In the genomic region with DNA sequence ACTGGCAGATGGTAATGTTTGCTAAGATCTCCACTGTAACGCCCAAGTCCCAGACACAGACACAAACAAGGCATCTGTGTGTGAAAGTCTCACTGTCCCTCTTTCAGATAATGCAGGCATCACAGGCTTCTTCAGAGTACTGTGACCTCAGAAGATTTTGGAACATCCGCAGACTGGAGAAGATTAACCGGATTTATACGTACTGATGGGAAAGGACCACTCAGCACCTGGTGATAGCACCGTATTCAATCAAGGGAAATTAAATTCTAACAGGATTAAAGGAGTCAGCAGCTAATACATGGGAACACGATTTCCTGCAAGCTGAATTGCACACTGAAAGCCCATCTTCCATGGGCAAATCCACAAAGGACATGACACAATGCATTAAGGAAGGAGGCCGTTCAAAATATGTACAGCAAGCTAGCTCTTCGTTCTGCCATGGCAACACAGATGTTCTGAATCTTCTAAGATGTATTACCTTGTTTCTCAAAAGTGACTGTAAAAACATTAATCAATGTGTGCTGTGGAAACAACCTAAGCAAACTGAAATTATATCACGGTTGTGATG, we compare ENCODE assay signal across 21 mouse cellular contexts.
DNase-seq lines count a peak whose midpoint lies in the region; ATAC-seq lines count a peak whose summit lies in the region.
"Had no signal": no experiment of that assay in that cellular context is flagged by ENCODE, and none has a peak within 500 bp of the region (broad histone marks: within the 10 kb centered on the region; RNA-seq: fewer than 3 reads in every experiment).

No protein-coding gene starts in this region.

- H3K4me3 ChIP-seq in embryonic facial prominence, embryonic 11.5 days (ENCODE audit: low read depth, low read length), result no peak overlapping the region
- H3K4me3 ChIP-seq in embryonic facial prominence, embryonic 10.5 days, result no peak overlapping the region
- no peak overlapping the region for H3K4me3 ChIP-seq in midbrain, embryonic 11.5 days (ENCODE audit: low read depth, low read length)
- H3K4me3 ChIP-seq in midbrain, embryonic 10.5 days, result no peak overlapping the region
- H3K4me3 ChIP-seq in midbrain, embryonic 15.5 days, result no peak overlapping the region
- H3K4me3 ChIP-seq in kidney, embryonic 16.5 days (ENCODE audit: low read length), result no peak overlapping the region
- H3K4me3 ChIP-seq: embryonic facial prominence, embryonic 13.5 days; gastrocnemius, adult 2 months; neural tube, embryonic 12.5 days had no signal

- DNase-seq in embryonic facial prominence, embryonic 11.5 days (ENCODE audit: low spot score), result no peak
- DNase-seq in embryonic facial prominence, embryonic 10.5 days (ENCODE audit: low spot score), result no peak
- DNase-seq in midbrain, embryonic 11.5 days (ENCODE audit: low spot score, missing footprints), result no peak
- DNase-seq in midbrain, embryonic 10.5 days (ENCODE audit: low spot score), result no peak
- DNase-seq: adrenal gland, postnatal 10 days; cerebellum, adult 11 months; cerebellum, postnatal 25 days; gastrocnemius, adult 2 months; heart, postnatal 36 days; kidney, postnatal 10 days; thymus, postnatal 14 days had no signal

- H3K27ac ChIP-seq in embryonic facial prominence, embryonic 11.5 days (replicated peaks; ENCODE audit: low read depth, low read length), result no peak overlapping the region
- no peak overlapping the region for H3K27ac ChIP-seq in embryonic facial prominence, embryonic 10.5 days (replicated peaks)
- H3K27ac ChIP-seq in midbrain, embryonic 11.5 days (ENCODE audit: low read depth, low read length), result no peak overlapping the region
- H3K27ac ChIP-seq in midbrain, embryonic 10.5 days (replicated peaks), result no peak overlapping the region
- H3K27ac ChIP-seq in midbrain, embryonic 15.5 days, result no peak overlapping the region
- no peak overlapping the region for H3K27ac ChIP-seq in kidney, embryonic 16.5 days (ENCODE audit: low read length)
- H3K27ac ChIP-seq: embryonic facial prominence, embryonic 13.5 days; gastrocnemius, adult 2 months; liver, embryonic 14.5 days; macrophage; neural tube, embryonic 12.5 days had no signal

- no peak overlapping the region for H3K4me2 ChIP-seq in embryonic facial prominence, embryonic 11.5 days (ENCODE audit: low read depth, low read length)
- H3K4me2 ChIP-seq in midbrain, embryonic 11.5 days, result no peak overlapping the region
- no peak overlapping the region for H3K4me2 ChIP-seq in midbrain, embryonic 15.5 days
- H3K4me2 ChIP-seq in kidney, embryonic 16.5 days (replicated peaks; ENCODE audit: low read depth, low read length), result no peak overlapping the region
- H3K4me2 ChIP-seq: embryonic facial prominence, embryonic 13.5 days; neural tube, embryonic 12.5 days had no signal

- H3K4me1 ChIP-seq in embryonic facial prominence, embryonic 11.5 days (ENCODE audit: control insufficient read depth, insufficient read depth, low read length), result no peaks in the 10 kb centered on the region
- peaks cover 12% of the 10 kb centered on the region for H3K4me1 ChIP-seq in embryonic facial prominence, embryonic 10.5 days
- no peaks in the 10 kb centered on the region for H3K4me1 ChIP-seq in midbrain, embryonic 11.5 days (ENCODE audit: control insufficient read depth, insufficient read depth, low read length)
- H3K4me1 ChIP-seq in midbrain, embryonic 10.5 days, result peaks cover 11% of the 10 kb centered on the region
- peaks cover 3% of the 10 kb centered on the region for H3K4me1 ChIP-seq in midbrain, embryonic 15.5 days
- no peaks in the 10 kb centered on the region for H3K4me1 ChIP-seq in kidney, embryonic 16.5 days (ENCODE audit: insufficient read depth, low read length)
- H3K4me1 ChIP-seq: embryonic facial prominence, embryonic 13.5 days; neural tube, embryonic 12.5 days had no signal

- 0 out of 2 replicates have a peak, but pooled peaks have one; percentile 14 for ATAC-seq in embryonic facial prominence, embryonic 11.5 days (replicated peaks; ENCODE audit: insufficient number of reproducible peaks, low FRiP score, low TSS enrichment, low read depth)
- peak; percentile 73 for ATAC-seq in midbrain, embryonic 11.5 days (ENCODE audit: low FRiP score)
- ATAC-seq in midbrain, embryonic 15.5 days (replicated peaks), result peak; percentile 73
- no peak for ATAC-seq in cerebellum, adult (ENCODE audit: insufficient number of reproducible peaks, low FRiP score, low TSS enrichment)
- ATAC-seq in kidney, embryonic 16.5 days (ENCODE audit: low FRiP score, low TSS enrichment), result no peak
- ATAC-seq: CD4-positive, CD25-positive, alpha-beta regulatory T cell, adult 4 months; intestine, embryonic 16.5 days; Patski had no signal

- H3K27me3 ChIP-seq in embryonic facial prominence, embryonic 11.5 days (ENCODE audit: control insufficient read depth, insufficient read depth, low read length), result no peaks in the 10 kb centered on the region
- H3K27me3 ChIP-seq in embryonic facial prominence, embryonic 10.5 days (replicated peaks; ENCODE audit: low read depth, poor library complexity, severe bottlenecking), result no peaks in the 10 kb centered on the region
- no peaks in the 10 kb centered on the region for H3K27me3 ChIP-seq in midbrain, embryonic 11.5 days (ENCODE audit: control insufficient read depth, insufficient read depth, low read length)
- no peaks in the 10 kb centered on the region for H3K27me3 ChIP-seq in midbrain, embryonic 10.5 days (ENCODE audit: low read depth, poor library complexity, severe bottlenecking)
- H3K27me3 ChIP-seq in midbrain, embryonic 15.5 days (replicated peaks), result no peaks in the 10 kb centered on the region
- H3K27me3 ChIP-seq in kidney, embryonic 16.5 days (ENCODE audit: insufficient read depth, low read length), result no peaks in the 10 kb centered on the region
- H3K27me3 ChIP-seq: embryonic facial prominence, embryonic 13.5 days; neural tube, embryonic 12.5 days; Patski had no signal

- H3K9me3 ChIP-seq in embryonic facial prominence, embryonic 11.5 days (replicated peaks; ENCODE audit: control insufficient read depth, low read length), result no peaks in the 10 kb centered on the region
- no peaks in the 10 kb centered on the region for H3K9me3 ChIP-seq in embryonic facial prominence, embryonic 10.5 days
- no peaks in the 10 kb centered on the region for H3K9me3 ChIP-seq in midbrain, embryonic 11.5 days (ENCODE audit: control insufficient read depth, low read length)
- no peaks in the 10 kb centered on the region for H3K9me3 ChIP-seq in midbrain, embryonic 10.5 days (replicated peaks)
- H3K9me3 ChIP-seq in midbrain, embryonic 15.5 days, result no peaks in the 10 kb centered on the region
- H3K9me3 ChIP-seq in kidney, embryonic 16.5 days (ENCODE audit: low read length), result no peaks in the 10 kb centered on the region
- H3K9me3 ChIP-seq: embryonic facial prominence, embryonic 13.5 days; neural tube, embryonic 12.5 days had no signal

- WGBS in embryonic facial prominence, embryonic 11.5 days, result 47% methylated on average over 9 of the region's 9 CpGs
- 60% methylated on average over 9 of the region's 9 CpGs for WGBS in embryonic facial prominence, embryonic 10.5 days
- 62% methylated on average over 9 of the region's 9 CpGs for WGBS in midbrain, embryonic 11.5 days
- 74% methylated on average over 9 of the region's 9 CpGs for WGBS in midbrain, embryonic 10.5 days
- 33% methylated on average over 9 of the region's 9 CpGs for WGBS in midbrain, embryonic 15.5 days
- WGBS in kidney, embryonic 16.5 days, result 83% methylated on average over 9 of the region's 9 CpGs

- no peaks in the 10 kb centered on the region for H3K36me3 ChIP-seq in embryonic facial prominence, embryonic 11.5 days (replicated peaks; ENCODE audit: control insufficient read depth, insufficient read depth, low read depth, low read length)
- H3K36me3 ChIP-seq in embryonic facial prominence, embryonic 10.5 days (replicated peaks), result no peaks in the 10 kb centered on the region
- H3K36me3 ChIP-seq in midbrain, embryonic 11.5 days (ENCODE audit: control insufficient read depth, insufficient read depth, low read length), result no peaks in the 10 kb centered on the region
- no peaks in the 10 kb centered on the region for H3K36me3 ChIP-seq in midbrain, embryonic 10.5 days
- H3K36me3 ChIP-seq in midbrain, embryonic 15.5 days (replicated peaks), result no peaks in the 10 kb centered on the region
- no peaks in the 10 kb centered on the region for H3K36me3 ChIP-seq in kidney, embryonic 16.5 days (ENCODE audit: insufficient read depth, low read length)
- H3K36me3 ChIP-seq: embryonic facial prominence, embryonic 13.5 days; neural tube, embryonic 12.5 days had no signal

- no peak overlapping the region for H3K9ac ChIP-seq in embryonic facial prominence, embryonic 11.5 days (replicated peaks; ENCODE audit: low read length)
- no peak overlapping the region for H3K9ac ChIP-seq in midbrain, embryonic 11.5 days (ENCODE audit: low read length)
- H3K9ac ChIP-seq in midbrain, embryonic 15.5 days, result no peak overlapping the region
- no peak overlapping the region for H3K9ac ChIP-seq in kidney, embryonic 16.5 days (replicated peaks; ENCODE audit: low read length)
- H3K9ac ChIP-seq: embryonic facial prominence, embryonic 13.5 days; liver, embryonic 14.5 days; neural tube, embryonic 12.5 days had no signal

Comparison
In these comparisons a context has a peak if more than half of its experiments do, and no peak if none do; other contexts are left out.
1. ATAC-seq: peak in embryonic facial prominence, embryonic 11.5 days (single experiment), midbrain, embryonic 11.5 days (single experiment) and midbrain, embryonic 15.5 days (single experiment); none in cerebellum, adult (single experiment) and kidney, embryonic 16.5 days (single experiment).